Comparison of ENCODE assay signal across 8 mouse cellular contexts in the genomic region with DNA sequence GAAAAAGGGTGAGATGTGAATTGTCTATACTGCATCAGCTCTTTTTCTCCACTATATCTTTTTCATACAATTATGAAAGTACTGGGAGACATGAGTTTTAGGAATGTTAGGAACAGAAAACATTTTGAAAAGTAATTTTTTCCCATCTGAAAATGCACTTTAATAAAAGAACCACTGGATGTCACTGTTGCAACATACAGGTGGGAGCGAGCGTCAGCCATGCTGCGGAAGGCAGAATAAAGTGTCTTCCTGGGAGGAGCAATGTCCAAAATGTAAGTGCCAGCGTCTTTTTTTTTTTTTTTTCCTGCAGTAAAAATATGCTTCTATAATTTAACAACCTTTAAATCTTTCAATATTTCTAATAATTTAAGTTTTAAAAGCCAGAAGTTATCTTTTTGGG.
DNase-seq lines count a peak whose midpoint lies in the region; ATAC-seq lines count a peak whose summit lies in the region.

No protein-coding gene starts in this region.

- peak; percentile 85 for ATAC-seq in megakaryocyte progenitor cell, adult 5-6 weeks (replicated peaks; ENCODE audit: poor library complexity)

- intact Hi-C loops in heart, postnatal 10 days (cut with DNase I), result no loop called here

- peak; percentile 5 to 34 for DNase-seq in heart, postnatal 10 days
- no peak for DNase-seq in heart, adult 8-10 months (ENCODE audit: low spot score)
- DNase-seq in ovary, postnatal 14 days (ENCODE audit: low spot score), result peak; percentile 9
- DNase-seq in ovary, postnatal 10 days (ENCODE audit: low spot score), result no peak
- DNase-seq in brain, embryonic 18.5 days (ENCODE audit: low read depth, low spot score), result peak; percentile 28
- no peak for DNase-seq in gastrocnemius, postnatal 4 days (ENCODE audit: low spot score in 2 of 2)
- no peak for DNase-seq in spleen, adult 18-20 months

Comparison
In these comparisons a context has a peak if more than half of its experiments do, and no peak if none do; other contexts are left out.
1. DNase-seq: peak in heart, postnatal 10 days (2 of 2), ovary, postnatal 14 days (single experiment) and brain, embryonic 18.5 days (single experiment); none in heart, adult 8-10 months (single experiment), ovary, postnatal 10 days (single experiment), gastrocnemius, postnatal 4 days (0 of 2) and spleen, adult 18-20 months (0 of 2).